Mouse (Mus musculus): ENCODE results near the gene Tigd4. TPM values are rescaled to one million over a fixed set of nuclear protein-coding genes. Genes with fewer than 3 reads are reported as not detected.

Tigd4 gene
- total and polyA plus RNA-seq, 3 experiments = not detected

DNA sequence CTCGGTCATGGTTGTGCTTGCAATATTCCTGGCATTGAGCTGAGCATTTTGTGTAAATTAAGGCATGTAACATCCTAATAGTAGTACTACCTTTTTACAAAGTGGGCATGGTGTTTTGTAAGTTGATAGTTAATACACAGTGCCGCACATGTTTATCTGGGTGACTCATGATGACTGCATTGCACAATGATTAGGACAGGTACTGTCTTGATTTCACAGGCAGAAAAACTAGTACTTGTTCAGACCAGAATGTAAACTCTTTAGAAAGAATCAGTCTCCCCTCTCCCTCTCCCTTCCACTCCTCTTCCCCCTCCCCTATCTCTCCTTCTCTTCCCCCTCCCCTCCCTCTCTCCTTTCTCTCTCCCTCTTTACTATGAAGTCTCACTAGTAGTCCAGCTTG, 9.4 kb downstream of the Tigd4 start:
- Histone ChIP-seq H3K79me2 (replicated peaks; ENCODE audit: control insufficient read depth, extremely low read depth, insufficient read depth, poor library complexity, severe bottlenecking) (no peaks in the 10 kb centered on the region), H3K9me3 (replicated peaks; ENCODE audit: low read length) (peaks cover 5% of the 10 kb centered on the region), H3K36me3 (replicated peaks in 1 of 2; ENCODE audit: control insufficient read depth in 1 of 2, insufficient read depth in 1 of 2, low read length in 1 of 2) (no peaks in the 10 kb centered on the region), H3K27me3 (replicated peaks) (no peaks in the 10 kb centered on the region), H3K4me2 (ENCODE audit: insufficient read depth, low read depth, poor library complexity, severe bottlenecking) (no peak overlapping the region), H3K27ac (ENCODE audit: insufficient read depth, low read depth) (no peak overlapping the region), H3K4me3 (replicated peaks in 1 of 3; ENCODE audit: low read depth in 2 of 3, low read length in 2 of 3, poor library complexity in 1 of 3) (no peak overlapping the region), H3K4me1 (ENCODE audit: control insufficient read depth in 1 of 2, insufficient read depth in 2 of 2) (peaks cover 0 to 6% of the 10 kb centered on the region in 2 experiments; a peak in 2 of 4 replicates), H3K9ac (ENCODE audit: insufficient read depth, low read depth) (no peak overlapping the region)
- dilution Hi-C loops (cut with MboI; ENCODE audit: extremely low pct_ligation_motif_present, extremely low pct_unique_long_range_greater_than_20kb, low sequenced_read_pairs) = no loop called here
- TF ChIP-seq CHD1 (IDR thresholded peaks at IDR 0.05; ENCODE audit: low read depth, low read length) = no peak
- no peak for TF ChIP-seq ZMIZ1 (IDR thresholded peaks at IDR 0.05; ENCODE audit: low read depth, low read length)
- TF ChIP-seq NRF1 (IDR thresholded peaks at IDR 0.05; ENCODE audit: low read depth, low read length) = no peak
- TF ChIP-seq TCF12 (IDR thresholded peaks at IDR 0.05; ENCODE audit: low read depth, low read length) = no peak
- TF ChIP-seq ZNF384 (IDR thresholded peaks at IDR 0.05; ENCODE audit: low read depth, low read length) = no peak
- TF ChIP-seq ZC3H11A (IDR thresholded peaks at IDR 0.05; ENCODE audit: low read depth, low read length) = no peak
- no peak for TF ChIP-seq MAFK (IDR thresholded peaks at IDR 0.05; ENCODE audit: insufficient replicate concordance, low read length)
- no peak for TF ChIP-seq SMC3 (IDR thresholded peaks at IDR 0.05; ENCODE audit: low read depth, low read length)
- no peak for TF ChIP-seq ELF1 (IDR thresholded peaks at IDR 0.05; ENCODE audit: low read depth, low read length)
- DNase-seq (ENCODE audit: extremely low read depth) = no peak
- in situ Hi-C loops (cut with MboI; ENCODE audit: low pct_ligation_motif_present, low pct_unique_long_range_greater_than_20kb, low sequenced_read_pairs) = no loop called here

- no peak overlapping the region for H3K4me3 ChIP-seq (replicated peaks in 1 of 3; ENCODE audit: low read depth in 2 of 3, low read length in 2 of 3, poor library complexity in 1 of 3)
- in situ Hi-C loops (cut with MboI; ENCODE audit: low pct_ligation_motif_present, low pct_unique_long_range_greater_than_20kb, low sequenced_read_pairs) (no loop called here), dilution Hi-C loops (cut with MboI; ENCODE audit: extremely low pct_ligation_motif_present, extremely low pct_unique_long_range_greater_than_20kb, low sequenced_read_pairs) (no loop called here)
- H3K4me2 ChIP-seq (ENCODE audit: insufficient read depth, low read depth, poor library complexity, severe bottlenecking) = no peak overlapping the region
- H3K9ac ChIP-seq (ENCODE audit: insufficient read depth, low read depth) = no peak overlapping the region
- H3K27me3 ChIP-seq (replicated peaks) = no peaks in the 10 kb centered on the region
- H3K79me2 ChIP-seq (replicated peaks; ENCODE audit: control insufficient read depth, extremely low read depth, insufficient read depth, poor library complexity, severe bottlenecking) = no peaks in the 10 kb centered on the region
- peaks cover 0 to 4% of the 10 kb centered on the region in 2 experiments; a peak in 2 of 4 replicates for H3K4me1 ChIP-seq (ENCODE audit: control insufficient read depth in 1 of 2, insufficient read depth in 2 of 2)
- H3K9me3 ChIP-seq (replicated peaks; ENCODE audit: low read length) = peaks cover 5% of the 10 kb centered on the region
- no peak for DNase-seq (ENCODE audit: extremely low read depth)
- no peak overlapping the region for H3K27ac ChIP-seq (ENCODE audit: insufficient read depth, low read depth)
- H3K36me3 ChIP-seq (replicated peaks in 1 of 2; ENCODE audit: control insufficient read depth in 1 of 2, insufficient read depth in 1 of 2, low read length in 1 of 2) = no peaks in the 10 kb centered on the region
- TF ChIP-seq ELF1 (IDR thresholded peaks at IDR 0.05; ENCODE audit: low read depth, low read length) = no peak
- TF ChIP-seq USF1 (IDR thresholded peaks at IDR 0.05; ENCODE audit: low read depth, low read length) = no peak
- TF ChIP-seq PAX5 (IDR thresholded peaks at IDR 0.05; ENCODE audit: low read length) = no peak
- TF ChIP-seq KAT2A (IDR thresholded peaks at IDR 0.05; ENCODE audit: insufficient replicate concordance, low read length) = no peak
- no peak for TF ChIP-seq SMC3 (IDR thresholded peaks at IDR 0.05; ENCODE audit: low read depth, low read length)
- TF ChIP-seq POLR2A (IDR thresholded peaks at IDR 0.05; ENCODE audit: low read depth, low read length) = no peak
- no peak for TF ChIP-seq HCFC1 (IDR thresholded peaks at IDR 0.05; ENCODE audit: low read depth, low read length)
- no peak for TF ChIP-seq MXI1 (IDR thresholded peaks at IDR 0.05; ENCODE audit: low read depth, low read length)
- TF ChIP-seq MAX (IDR thresholded peaks at IDR 0.05; ENCODE audit: low read length) = no peak
- TF ChIP-seq SIN3A (IDR thresholded peaks at IDR 0.05; ENCODE audit: low read length) = no peak
These were observed 9.8 kb downstream of the Tigd4 start for GRCm38 (mm10) chr3:84603212-84603611.

All from CH12.LX (cell line).